Mouse (Mus musculus) limb, embryonic 11.5 days (tissue): Measurements from ENCODE around the gene Gm5475. TPM values are rescaled to one million over a fixed set of nuclear protein-coding genes. Genes with fewer than 3 reads are reported as not detected.
A peak's percentile ranks its signal among the peaks of the same experiment; 100 is the strongest.

Experiments used
- ATAC-seq: fragments of 200-750 bp; cut with Nextera tagmentation; 2 replicates; pipeline ENCODE4 v1.8.0; 2017; ENCODE audit warnings: low read depth; ENCODE audit not compliant: insufficient number of reproducible peaks, low FRiP score, low TSS enrichment
- DNase-seq: peaks from one replicate; pipeline ENCODE4 v3.0.0-alpha.2; 2015; ENCODE audit warnings: low spot score
- H3K27ac ChIP-seq: fragments of 300-500 bp; sonication (generic); replicated peaks from 2 replicates; pipeline ENCODE4 v1.5.1; 2014; ENCODE audit warnings: low read depth, mild to moderate bottlenecking, low read length
- H3K27me3 ChIP-seq: fragments of 300-500 bp; sonication (generic); 2 replicates; pipeline ENCODE4 v1.6.1; 2014; ENCODE audit warnings: mild to moderate bottlenecking, low read length, mixed read lengths; ENCODE audit not compliant: control insufficient read depth, insufficient read depth
- H3K36me3 ChIP-seq: fragments of 300-500 bp; sonication (generic); 2 replicates; pipeline ENCODE4 v1.6.1; 2014; ENCODE audit warnings: mild to moderate bottlenecking, low read length, moderate library complexity, mixed read lengths; ENCODE audit not compliant: control insufficient read depth, insufficient read depth
- H3K4me1 ChIP-seq: fragments of 300-500 bp; sonication (generic); 2 replicates; pipeline ENCODE4 v1.6.1; 2014; ENCODE audit warnings: low read length, mixed read lengths; ENCODE audit not compliant: control insufficient read depth, insufficient read depth
- H3K4me2 ChIP-seq: fragments of 300-500 bp; sonication (generic); 2 replicates; pipeline ENCODE4 v1.6.1; 2014; ENCODE audit warnings: low read depth, mild to moderate bottlenecking, moderate library complexity; ENCODE audit not compliant: severe bottlenecking
- H3K4me3 ChIP-seq: fragments of 300-500 bp; sonication (generic); 2 replicates; pipeline ENCODE4 v1.5.1; 2014; ENCODE audit warnings: low read depth, low read length
- H3K9ac ChIP-seq: fragments of 300-500 bp; sonication (generic); 2 replicates; pipeline ENCODE4 v1.6.1; 2014; ENCODE audit warnings: mild to moderate bottlenecking, low read length
- H3K9me3 ChIP-seq: fragments of 300-500 bp; sonication (generic); 2 replicates; pipeline ENCODE4 v1.6.1; 2016; ENCODE audit warnings: low read length; ENCODE audit not compliant: control insufficient read depth
- WGBS: fragments of 180-500 bp; shearing (Covaris S2); extraction: QIAGEN DNeasy Blood & Tissue Kit; methylation state at CpG from one replicate; pipeline ENCODE4 v1.1.7; 2014; 5-methylcytosine and 5-hydroxymethylcytosine counted together
- polyA plus RNA-seq: library from polyadenylated mRNA; unstranded; fragments of >200 nt; fragmentation: Nextera tagmentation; extraction: Ambion mirVana; gene quantifications from 2 replicates; pipeline ENCODE4 v1.2.1, GENCODE M21; 2014

Gene Gm5475
- polyA plus RNA-seq, 1 experiment from 2014 or later: not detected

- H3K9ac ChIP-seq: no peak overlapping the region
- H3K36me3 ChIP-seq: peaks cover 29% of the 10 kb centered on the region
- no peak for ATAC-seq
- WGBS: 93% methylated on average over 16 of the region's 16 CpGs
- H3K4me1 ChIP-seq: no peaks in the 10 kb centered on the region
- no peaks in the 10 kb centered on the region for H3K9me3 ChIP-seq
- no peak overlapping the region for H3K4me3 ChIP-seq
- no peak overlapping the region for H3K4me2 ChIP-seq
- no peak overlapping the region for H3K27ac ChIP-seq
- H3K27me3 ChIP-seq: no peaks in the 10 kb centered on the region
- DNase-seq: no peak
These were observed 18.5 kb upstream of the Gm5475 start for GRCm38 (mm10) chr15:100403318-100404000.

- 85% methylated on average over 5 of the region's 5 CpGs for WGBS
- Histone ChIP-seq H3K4me1 (no peaks in the 10 kb centered on the region), H3K9ac (no peak overlapping the region), H3K4me3 (no peak overlapping the region), H3K27me3 (no peaks in the 10 kb centered on the region), H3K36me3 (peaks cover 12% of the 10 kb centered on the region; the same call in 1 of the 2 replicates), H3K27ac (no peak overlapping the region), H3K9me3 (no peaks in the 10 kb centered on the region), H3K4me2 (no peak overlapping the region)
- ATAC-seq (no peak), DNase-seq (no peak)
These were observed 15.9 kb upstream of the Gm5475 start for GRCm38 (mm10) chr15:100406088-100406487.

- Histone ChIP-seq H3K9ac (no peak overlapping the region), H3K27me3 (no peaks in the 10 kb centered on the region), H3K4me3 (no peak overlapping the region), H3K9me3 (no peaks in the 10 kb centered on the region), H3K4me2 (no peak overlapping the region), H3K4me1 (no peaks in the 10 kb centered on the region), H3K36me3 (peaks cover 5% of the 10 kb centered on the region; the same call in 1 of the 2 replicates), H3K27ac (no peak overlapping the region)
- WGBS: 57% methylated on average over 14 of the region's 14 CpGs
- ATAC-seq: no peak
- DNase-seq: peak; percentile 31
These were observed 10.9 kb upstream of the Gm5475 start for GRCm38 (mm10) chr15:100410918-100411672.

- Histone ChIP-seq H3K4me3 (no peak overlapping the region), H3K27ac (no peak overlapping the region), H3K4me2 (no peak overlapping the region), H3K4me1 (no peaks in the 10 kb centered on the region), H3K9ac (no peak overlapping the region), H3K9me3 (no peaks in the 10 kb centered on the region), H3K36me3 (peaks cover 5% of the 10 kb centered on the region; the same call in 1 of the 2 replicates), H3K27me3 (no peaks in the 10 kb centered on the region)
- DNase-seq: no peak
- WGBS: 84% methylated on average over 5 of the region's 5 CpGs
- ATAC-seq: no peak
These were observed 10.2 kb upstream of the Gm5475 start for GRCm38 (mm10) chr15:100411731-100412130.

- H3K9ac ChIP-seq: no peak overlapping the region
- no peak overlapping the region for H3K4me2 ChIP-seq
- H3K4me1 ChIP-seq: no peaks in the 10 kb centered on the region
- no peaks in the 10 kb centered on the region for H3K36me3 ChIP-seq
- WGBS: 78% methylated on average over 4 of the region's 5 CpGs
- no peaks in the 10 kb centered on the region for H3K27me3 ChIP-seq
- ATAC-seq (no peak), DNase-seq (no peak)
- H3K9me3 ChIP-seq: no peaks in the 10 kb centered on the region
- no peak overlapping the region for H3K27ac ChIP-seq
- H3K4me3 ChIP-seq: no peak overlapping the region
These were observed 8.6 kb upstream of the Gm5475 start for GRCm38 (mm10) chr15:100413306-100413705.

- Histone ChIP-seq H3K4me1 (no peaks in the 10 kb centered on the region), H3K4me2 (no peak overlapping the region), H3K4me3 (no peak overlapping the region), H3K36me3 (no peaks in the 10 kb centered on the region), H3K27me3 (no peaks in the 10 kb centered on the region), H3K9me3 (no peaks in the 10 kb centered on the region), H3K27ac (no peak overlapping the region), H3K9ac (no peak overlapping the region)
- ATAC-seq (no peak), DNase-seq (no peak)
- 54% methylated on average over 4 of the region's 4 CpGs for WGBS
These were observed 7.9 kb upstream of the Gm5475 start for GRCm38 (mm10) chr15:100414011-100414410.

- Histone ChIP-seq H3K9ac (no peak overlapping the region), H3K27ac (no peak overlapping the region), H3K9me3 (no peaks in the 10 kb centered on the region), H3K4me2 (no peak overlapping the region), H3K4me1 (peaks cover 4% of the 10 kb centered on the region; the same call in 1 of the 2 replicates), H3K27me3 (no peaks in the 10 kb centered on the region), H3K36me3 (no peaks in the 10 kb centered on the region), H3K4me3 (no peak overlapping the region)
- DNase-seq (no peak), ATAC-seq (no peak)
- 92% methylated on average over 13 of the region's 13 CpGs for WGBS
These were observed 7.0 kb upstream of the Gm5475 start for GRCm38 (mm10) chr15:100414942-100415341.

GRCm38 (mm10) chr15:100415684-100416083 lies 6.3 kb upstream of the Gm5475 start:
- Histone ChIP-seq H3K9me3 (no peaks in the 10 kb centered on the region), H3K27me3 (no peaks in the 10 kb centered on the region), H3K4me3 (no peak overlapping the region), H3K4me2 (no peak overlapping the region), H3K27ac (no peak overlapping the region), H3K4me1 (peaks cover 4% of the 10 kb centered on the region; the same call in 1 of the 2 replicates), H3K36me3 (no peaks in the 10 kb centered on the region), H3K9ac (no peak overlapping the region)
- no peak for DNase-seq
- 92% methylated on average over 8 of the region's 8 CpGs for WGBS
- no peak for ATAC-seq
